Mouse (Mus musculus): ENCODE measurements around the gene Ddb1.

DNA sequence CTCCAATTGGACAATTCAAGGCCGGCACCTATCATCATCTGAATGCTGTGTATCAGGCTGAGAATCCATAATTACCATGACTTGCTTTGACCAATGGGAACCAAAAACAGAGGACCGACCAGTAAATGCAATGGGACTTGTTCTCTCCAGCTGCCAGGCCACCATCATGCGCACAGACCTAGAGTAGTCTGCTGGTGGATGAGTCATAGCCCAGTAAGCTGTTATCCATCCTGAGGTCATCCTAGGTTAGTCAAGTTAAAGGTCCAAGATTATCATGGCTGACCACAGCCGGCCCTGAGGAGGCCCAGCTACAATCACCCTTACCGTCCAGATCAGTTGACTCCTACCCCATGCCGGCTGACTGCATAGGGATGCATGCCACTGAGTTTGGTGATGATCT, 35.5 kb upstream of the Ddb1 start:
- TF ChIP-seq MAFK (IDR thresholded peaks at IDR 0.05; ENCODE audit: insufficient replicate concordance, low read length) (no peak), CTCF (conservative IDR thresholded peaks at IDR 0.05 in 1 of 2, IDR thresholded peaks at IDR 0.05 in 1 of 2; ENCODE audit: low read depth in 2 of 2, low read length in 2 of 2) (no peak), USF2 (conservative IDR thresholded peaks at IDR 0.05; ENCODE audit: low read depth, low read length) (no peak), MYC (IDR thresholded peaks at IDR 0.05; ENCODE audit: low read depth, low read length) (no peak), POLR2A (IDR thresholded peaks at IDR 0.05; ENCODE audit: low read depth, low read length) (no peak), ZC3H11A (IDR thresholded peaks at IDR 0.05; ENCODE audit: low read depth, low read length) (no peak), SIN3A (IDR thresholded peaks at IDR 0.05; ENCODE audit: low read length) (no peak), EP300 (IDR thresholded peaks at IDR 0.05; ENCODE audit: low read length) (no peak), GABPA (IDR thresholded peaks at IDR 0.05; ENCODE audit: insufficient replicate concordance, low read depth, low read length) (no peak), E2F4 (IDR thresholded peaks at IDR 0.05; ENCODE audit: insufficient replicate concordance, low read depth, low read length) (no peak), ZNF384 (IDR thresholded peaks at IDR 0.05; ENCODE audit: low read depth, low read length) (no peak)

All from CH12.LX (cell line).